Mouse (Mus musculus): ENCODE data around the gene Cacng4.

Gene Cacng4

GRCm38 (mm10) chr11:107772002-107772401 is 22.4 kb downstream of the Cacng4 start:
- DNase-seq, result no peak

GRCm38 (mm10) chr11:107768361-107768760 is 26.0 kb downstream of the Cacng4 start:
- DNase-seq, result no peak

- no peak for DNase-seq
Measured at GRCm38 (mm10) chr11:107766932-107767331, 27.4 kb downstream of the Cacng4 start.

GRCm38 (mm10) chr11:107762688-107763460 is 31.5 kb downstream of the Cacng4 start:
- DNase-seq, result no peak

- no peak for DNase-seq
Measured at GRCm38 (mm10) chr11:107761790-107762500, 32.4 kb downstream of the Cacng4 start.

- DNase-seq, result no peak
Measured at GRCm38 (mm10) chr11:107760001-107760400, 34.4 kb downstream of the Cacng4 start.

- no peak for DNase-seq
Measured at GRCm38 (mm10) chr11:107759516-107759915, 34.8 kb downstream of the Cacng4 start.

GRCm38 (mm10) chr11:107749114-107749513 is 45.2 kb downstream of the Cacng4 start:
- DNase-seq, result no peak

- DNase-seq, result no peak
Measured at GRCm38 (mm10) chr11:107748243-107749035, 45.9 kb downstream of the Cacng4 start.

GRCm38 (mm10) chr11:107743100-107743499 is 51.3 kb downstream of the Cacng4 start:
- no peak for DNase-seq

- no peak for DNase-seq
Measured at GRCm38 (mm10) chr11:107738418-107739099, 55.8 kb downstream of the Cacng4 start.

- DNase-seq, result no peak
Measured at GRCm38 (mm10) chr11:107737886-107738285, 56.5 kb downstream of the Cacng4 start.

- peak; percentile 20 for DNase-seq
Measured at GRCm38 (mm10) chr11:107734133-107734532, 60.2 kb downstream of the Cacng4 start.

- DNase-seq, result peak; percentile 19
Measured at GRCm38 (mm10) chr11:107731498-107731897, 62.9 kb downstream of the Cacng4 start.

GRCm38 (mm10) chr11:107730940-107731339 is 63.4 kb downstream of the Cacng4 start:
- DNase-seq, result no peak

GRCm38 (mm10) chr11:107729141-107729540 is 65.2 kb downstream of the Cacng4 start:
- DNase-seq, result peak; percentile 41

GRCm38 (mm10) chr11:107728073-107728863 is 66.1 kb downstream of the Cacng4 start:
- DNase-seq, result peak; percentile 54

GRCm38 (mm10) chr11:107724603-107725002 is 69.8 kb downstream of the Cacng4 start:
- DNase-seq, result no peak

- DNase-seq, result no peak
Measured at GRCm38 (mm10) chr11:107721057-107721456, 73.3 kb downstream of the Cacng4 start.

GRCm38 (mm10) chr11:107720264-107721021 is 73.9 kb downstream of the Cacng4 start:
- no peak for DNase-seq

GRCm38 (mm10) chr11:107716332-107716938 is 77.9 kb downstream of the Cacng4 start, which contains the start of gene Cacng1:
Gene Cacng1, minus strand, starts transcription at chr11:107716522.
- no peak for DNase-seq

Measured in lung, postnatal 36 days (tissue).